Mouse (Mus musculus): Measurements from ENCODE around the gene Vegfb. TPM values are rescaled to one million over a fixed set of nuclear protein-coding genes. Genes with fewer than 3 reads are reported as not detected.
A peak's percentile ranks its signal among the peaks of the same experiment; 100 is the strongest.

Gene Vegfb
- total RNA-seq, 1 experiment from 2014 or later = 3.0 TPM

- no peak for ATAC-seq (replicated peaks; ENCODE audit: insufficient number of reproducible peaks, low FRiP score, low TSS enrichment, poor library complexity, severe bottlenecking)
These were observed 39.3 kb downstream of the Vegfb start for GRCm38 (mm10) chr19:6948186-6948585.

- ATAC-seq (replicated peaks; ENCODE audit: insufficient number of reproducible peaks, low FRiP score, low TSS enrichment, poor library complexity, severe bottlenecking) = no peak
These were observed 39.7 kb downstream of the Vegfb start for GRCm38 (mm10) chr19:6947742-6948141.

GRCm38 (mm10) chr19:6943709-6944108 is 43.7 kb downstream of the Vegfb start:
- ATAC-seq (replicated peaks; ENCODE audit: insufficient number of reproducible peaks, low FRiP score, low TSS enrichment, poor library complexity, severe bottlenecking) = no peak

GRCm38 (mm10) chr19:6942764-6943163 is 44.7 kb downstream of the Vegfb start:
- no peak for ATAC-seq (replicated peaks; ENCODE audit: insufficient number of reproducible peaks, low FRiP score, low TSS enrichment, poor library complexity, severe bottlenecking)

GRCm38 (mm10) chr19:6942249-6942691 is 45.2 kb downstream of the Vegfb start, which contains the start of gene Gpr137:
Gpr137 (minus strand) TSS chr19:6942480.
- ATAC-seq (replicated peaks; ENCODE audit: insufficient number of reproducible peaks, low FRiP score, low TSS enrichment, poor library complexity, severe bottlenecking) = peak; percentile 75

GRCm38 (mm10) chr19:6941372-6942248 is 45.8 kb downstream of the Vegfb start, which contains the start of gene Bad:
Bad (plus strand) TSS chr19:6941861.
- ATAC-seq (replicated peaks; ENCODE audit: insufficient number of reproducible peaks, low FRiP score, low TSS enrichment, poor library complexity, severe bottlenecking) = peak; percentile 53

GRCm38 (mm10) chr19:6940396-6941351 is 46.8 kb downstream of the Vegfb start:
- ATAC-seq (replicated peaks; ENCODE audit: insufficient number of reproducible peaks, low FRiP score, low TSS enrichment, poor library complexity, severe bottlenecking) = no peak

GRCm38 (mm10) chr19:6939106-6940002 is 48.1 kb downstream of the Vegfb start:
- ATAC-seq (replicated peaks; ENCODE audit: insufficient number of reproducible peaks, low FRiP score, low TSS enrichment, poor library complexity, severe bottlenecking) = no peak

- ATAC-seq (replicated peaks; ENCODE audit: insufficient number of reproducible peaks, low FRiP score, low TSS enrichment, poor library complexity, severe bottlenecking) = no peak
These were observed 49.6 kb downstream of the Vegfb start for GRCm38 (mm10) chr19:6937541-6938465.

- ATAC-seq (replicated peaks; ENCODE audit: insufficient number of reproducible peaks, low FRiP score, low TSS enrichment, poor library complexity, severe bottlenecking) = 0 out of 2 replicates have a peak, but pooled peaks have one; percentile 29
These were observed 51.2 kb downstream of the Vegfb start for GRCm38 (mm10) chr19:6936299-6936698.

- ATAC-seq (replicated peaks; ENCODE audit: insufficient number of reproducible peaks, low FRiP score, low TSS enrichment, poor library complexity, severe bottlenecking) = no peak
These were observed 53.1 kb downstream of the Vegfb start, which contains the start of gene Kcnk4 for GRCm38 (mm10) chr19:6934195-6934977. Kcnk4 (minus strand) TSS chr19:6934515.

GRCm38 (mm10) chr19:6933436-6934194 is 53.8 kb downstream of the Vegfb start:
- 0 out of 2 replicates have a peak, but pooled peaks have one; percentile 15 for ATAC-seq (replicated peaks; ENCODE audit: insufficient number of reproducible peaks, low FRiP score, low TSS enrichment, poor library complexity, severe bottlenecking)

GRCm38 (mm10) chr19:6933102-6933435 is 54.4 kb downstream of the Vegfb start:
- ATAC-seq (replicated peaks; ENCODE audit: insufficient number of reproducible peaks, low FRiP score, low TSS enrichment, poor library complexity, severe bottlenecking) = no peak
